Mouse (Mus musculus): Measurements from ENCODE around the gene Lcp1.

GRCm38 (mm10) chr14:75238054-75238692, 107.3 kb downstream of the Lcp1 start:
- no peak for TF ChIP-seq CTCF (IDR thresholded peaks at IDR 0.05; ENCODE audit: low read depth, low read length)
- no peak for TF ChIP-seq POLR2A (IDR thresholded peaks at IDR 0.05; ENCODE audit: extremely low read depth, insufficient read depth, low read length)
